Mouse (Mus musculus) natural killer cell, adult 2 months (primary cell): ENCODE measurements around the gene Tek.

Experiments used
- DNase-seq, 2 experiments: peaks; one replicate each; pipeline ENCODE4 v3.0.0; 2022; ENCODE audit warnings: low spot score in 2 of 2

Gene Tek

GRCm38 (mm10) chr4:94803187-94803586 lies 64.1 kb downstream of the Tek start:
- no peak for DNase-seq

- no peak for DNase-seq
Measured at GRCm38 (mm10) chr4:94810616-94811015, 71.5 kb downstream of the Tek start.

- no peak for DNase-seq
Measured at GRCm38 (mm10) chr4:94826891-94827290, 87.8 kb downstream of the Tek start.

GRCm38 (mm10) chr4:94827429-94827828 lies 88.3 kb downstream of the Tek start:
- DNase-seq = no peak

- no peak for DNase-seq
Measured at GRCm38 (mm10) chr4:94829924-94830386, 90.9 kb downstream of the Tek start.

DNA sequence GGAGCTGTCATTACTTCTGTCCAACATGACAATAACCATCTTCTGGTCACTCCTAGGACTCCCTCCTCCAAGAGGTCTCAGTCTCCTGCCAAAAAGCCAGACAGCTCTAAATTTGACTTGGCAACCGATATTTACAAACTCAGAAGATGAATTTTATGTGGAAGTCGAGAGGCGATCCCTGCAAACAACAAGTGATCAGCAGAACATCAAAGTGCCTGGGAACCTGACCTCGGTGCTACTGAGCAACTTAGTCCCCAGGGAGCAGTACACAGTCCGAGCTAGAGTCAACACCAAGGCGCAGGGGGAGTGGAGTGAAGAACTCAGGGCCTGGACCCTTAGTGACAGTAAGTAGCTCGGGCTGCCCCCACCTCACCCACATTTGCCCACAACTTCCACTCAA lies 98.0 kb downstream of the Tek start:
- no peak for DNase-seq

DNA sequence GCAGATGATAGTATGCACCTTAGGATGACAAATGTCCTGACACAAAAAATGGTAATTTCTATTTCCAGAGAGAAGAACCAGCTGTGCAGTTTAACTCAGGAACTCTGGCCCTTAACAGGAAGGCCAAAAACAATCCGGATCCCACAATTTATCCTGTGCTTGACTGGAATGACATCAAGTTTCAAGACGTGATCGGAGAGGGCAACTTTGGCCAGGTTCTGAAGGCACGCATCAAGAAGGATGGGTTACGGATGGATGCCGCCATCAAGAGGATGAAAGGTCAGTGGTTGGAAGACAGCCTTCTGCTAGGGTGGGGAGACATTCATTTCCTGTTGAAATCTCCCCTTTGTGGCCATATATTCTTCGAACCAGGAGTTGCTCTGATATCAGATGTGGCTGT lies 114.2 kb downstream of the Tek start:
- DNase-seq = no peak

GRCm38 (mm10) chr4:94854270-94854669 lies 115.2 kb downstream of the Tek start:
- DNase-seq = no peak

DNA sequence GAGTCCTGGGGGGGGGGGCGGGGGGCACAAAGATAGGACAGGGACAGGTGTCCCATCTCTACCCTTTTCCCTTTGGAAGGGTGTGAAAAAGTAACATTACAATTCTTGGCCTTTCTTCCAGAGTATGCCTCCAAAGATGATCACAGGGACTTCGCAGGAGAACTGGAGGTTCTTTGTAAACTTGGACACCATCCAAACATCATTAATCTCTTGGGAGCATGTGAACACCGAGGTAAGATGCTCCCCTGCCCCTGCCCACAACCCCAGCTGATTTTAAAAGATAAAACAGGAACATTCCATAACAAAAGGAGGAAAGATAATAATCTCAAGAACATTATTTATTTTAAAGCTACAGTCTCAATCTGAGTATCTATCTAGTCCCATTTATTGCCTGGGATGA lies 116.1 kb downstream of the Tek start:
- DNase-seq = no peak

DNA sequence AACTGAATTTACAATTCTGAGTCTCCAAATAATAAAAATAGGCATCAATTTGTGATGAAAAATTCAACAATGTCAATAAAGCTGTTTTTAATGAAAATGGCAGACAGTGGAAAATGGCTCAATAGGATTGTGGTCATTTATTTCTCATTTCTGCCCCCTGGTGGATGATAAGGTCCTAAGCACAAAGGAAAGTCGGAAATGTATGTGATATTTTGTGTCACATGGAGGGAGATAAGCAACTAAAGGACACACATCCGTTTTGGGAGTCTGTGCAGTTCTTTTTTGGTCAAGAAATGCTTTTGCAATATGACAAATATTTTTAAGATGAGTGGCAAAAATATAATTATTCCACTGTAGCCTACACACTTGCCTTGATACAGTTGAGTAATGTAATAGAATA lies 161.7 kb downstream of the Tek start:
- DNase-seq = no peak

DNA sequence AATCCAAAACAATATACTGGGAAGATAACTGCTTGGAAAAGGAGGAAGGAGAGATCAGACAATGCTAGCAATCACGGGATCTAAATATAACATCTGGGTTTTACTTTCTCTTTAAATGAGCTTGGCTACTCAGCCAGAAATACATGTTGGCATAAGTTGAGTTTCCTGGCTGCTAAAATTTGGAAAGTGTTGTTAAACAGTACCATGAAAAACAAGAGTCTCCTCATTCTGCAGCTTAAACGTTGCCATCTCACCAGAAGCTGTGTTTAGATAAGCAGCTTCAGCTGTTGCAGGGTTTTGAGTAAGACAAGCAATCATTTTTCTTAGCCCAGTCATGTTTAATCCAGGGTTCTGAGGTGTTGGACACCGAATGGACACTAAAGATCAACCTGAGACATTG lies 162.7 kb downstream of the Tek start:
- no peak for DNase-seq
